Mouse (Mus musculus): ENCODE data around the gene Insig2. TPM values are rescaled to one million over a fixed set of nuclear protein-coding genes. Genes with fewer than 3 reads are reported as not detected.

Insig2 gene
- total and polyA plus RNA-seq, 3 experiments, result 42.5 to 69.5 (median 55.0) TPM

DNA sequence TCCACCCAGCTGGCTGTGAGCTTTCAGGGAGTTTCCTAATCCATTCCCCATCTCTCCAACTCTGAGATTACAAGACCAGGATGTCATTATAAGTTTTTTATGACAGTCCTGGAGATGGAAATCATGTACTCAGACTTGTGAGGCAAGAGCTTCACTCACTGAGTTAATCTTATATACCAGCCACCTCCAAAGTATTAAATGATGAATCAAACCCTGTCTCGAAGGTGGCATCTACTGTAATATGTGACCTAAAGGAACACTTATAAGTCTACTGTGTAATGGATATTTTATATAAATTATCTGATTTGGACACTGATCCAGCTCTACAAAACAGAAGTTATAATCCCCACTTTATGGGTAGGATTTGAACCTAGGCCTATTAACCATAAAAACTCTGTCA is 40.3 kb upstream of the Insig2 start:
- no peak overlapping the region for H3K4me3 ChIP-seq
- WGBS, result 83% methylated on average over 1 of the region's 1 CpGs
- DNase-seq, result no peak
- no peaks in the 10 kb centered on the region for H3K4me1 ChIP-seq (ENCODE audit: control insufficient read depth, insufficient read depth, low read length)
- no peak overlapping the region for H3K9ac ChIP-seq (ENCODE audit: low read depth, low read length)
- H3K27ac ChIP-seq, result no peak overlapping the region
- no peak for TF ChIP-seq EP300 (IDR thresholded peaks at IDR 0.05; ENCODE audit: insufficient read depth, low read depth, low read length)
- no peak for TF ChIP-seq CTCF (IDR thresholded peaks at IDR 0.05)
- no peak for TF ChIP-seq POLR2A (IDR thresholded peaks at IDR 0.05; ENCODE audit: insufficient read depth, low read depth, low read length)
- H3K36me3 ChIP-seq (ENCODE audit: control insufficient read depth, insufficient read depth, low read length), result no peaks in the 10 kb centered on the region
- H3K79me2 ChIP-seq (replicated peaks; ENCODE audit: control insufficient read depth, insufficient read depth, low read length), result no peaks in the 10 kb centered on the region
- H3K27me3 ChIP-seq (ENCODE audit: control insufficient read depth, insufficient read depth, low read length), result no peaks in the 10 kb centered on the region
- intact Hi-C loops (cut with DNase I), result no loop called here

DNA sequence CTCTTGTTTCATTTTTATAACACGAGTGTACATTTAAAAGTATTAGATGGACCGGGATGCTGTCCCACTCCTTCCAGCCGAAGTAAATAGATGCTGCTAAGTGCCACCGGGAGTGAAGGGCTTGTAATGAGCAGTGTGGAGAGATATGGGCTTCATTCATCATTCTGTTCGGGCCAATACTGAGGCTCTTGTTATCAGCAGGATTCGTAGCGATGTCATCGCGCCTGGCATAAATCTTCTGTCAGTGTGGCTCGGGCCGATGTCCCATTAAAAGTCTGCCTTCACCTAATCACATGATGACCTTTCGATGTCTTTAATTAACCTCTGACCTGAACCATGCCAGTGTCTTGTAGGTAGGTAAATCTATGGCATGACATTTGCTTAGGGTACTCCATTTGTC is 39.1 kb upstream of the Insig2 start:
- Histone ChIP-seq H3K9ac (ENCODE audit: low read depth, low read length) (no peak overlapping the region), H3K79me2 (replicated peaks; ENCODE audit: control insufficient read depth, insufficient read depth, low read length) (no peaks in the 10 kb centered on the region), H3K27me3 (ENCODE audit: control insufficient read depth, insufficient read depth, low read length) (no peaks in the 10 kb centered on the region), H3K4me3 (no peak overlapping the region), H3K4me1 (ENCODE audit: control insufficient read depth, insufficient read depth, low read length) (no peaks in the 10 kb centered on the region), H3K36me3 (ENCODE audit: control insufficient read depth, insufficient read depth, low read length) (no peaks in the 10 kb centered on the region), H3K27ac (no peak overlapping the region)
- intact Hi-C loops (cut with DNase I), result no loop called here
- no peak for DNase-seq
- 39% methylated on average over 12 of the region's 12 CpGs for WGBS
- TF ChIP-seq EP300 (IDR thresholded peaks at IDR 0.05; ENCODE audit: insufficient read depth, low read depth, low read length) (no peak), POLR2A (IDR thresholded peaks at IDR 0.05; ENCODE audit: insufficient read depth, low read depth, low read length) (no peak), CTCF (IDR thresholded peaks at IDR 0.05) (no peak)

DNA sequence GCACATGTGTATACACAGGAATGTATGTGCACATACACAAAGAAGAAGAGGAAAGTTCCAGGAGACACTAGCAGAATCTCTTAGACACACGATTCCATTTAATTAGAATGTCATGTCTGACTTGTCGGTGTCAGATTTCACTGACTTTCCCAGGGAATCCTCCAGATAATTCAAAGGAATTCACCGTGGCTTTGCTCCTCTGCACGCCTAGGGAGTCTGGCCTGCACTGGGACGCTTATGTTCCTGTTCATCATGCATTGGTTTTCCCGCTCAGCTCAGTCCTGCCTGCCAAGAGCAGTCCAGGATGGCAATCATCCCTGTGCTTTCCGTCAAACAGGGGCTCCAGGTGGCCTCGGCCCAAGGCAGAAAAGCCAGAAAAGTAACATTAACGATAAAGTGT is 34.9 kb upstream of the Insig2 start:
- Histone ChIP-seq H3K27ac (no peak overlapping the region), H3K9ac (ENCODE audit: low read depth, low read length) (no peak overlapping the region), H3K36me3 (ENCODE audit: control insufficient read depth, insufficient read depth, low read length) (no peaks in the 10 kb centered on the region), H3K4me1 (ENCODE audit: control insufficient read depth, insufficient read depth, low read length) (no peaks in the 10 kb centered on the region), H3K27me3 (ENCODE audit: control insufficient read depth, insufficient read depth, low read length) (no peaks in the 10 kb centered on the region; the same call in 1 of the 2 replicates), H3K4me3 (no peak overlapping the region), H3K79me2 (replicated peaks; ENCODE audit: control insufficient read depth, insufficient read depth, low read length) (no peaks in the 10 kb centered on the region)
- TF ChIP-seq EP300 (IDR thresholded peaks at IDR 0.05; ENCODE audit: insufficient read depth, low read depth, low read length), result no peak
- no peak for TF ChIP-seq CTCF (IDR thresholded peaks at IDR 0.05)
- TF ChIP-seq POLR2A (IDR thresholded peaks at IDR 0.05; ENCODE audit: insufficient read depth, low read depth, low read length), result no peak
- 51% methylated on average over 9 of the region's 9 CpGs for WGBS
- DNase-seq, result no peak
- intact Hi-C loops (cut with DNase I), result no loop called here

DNA sequence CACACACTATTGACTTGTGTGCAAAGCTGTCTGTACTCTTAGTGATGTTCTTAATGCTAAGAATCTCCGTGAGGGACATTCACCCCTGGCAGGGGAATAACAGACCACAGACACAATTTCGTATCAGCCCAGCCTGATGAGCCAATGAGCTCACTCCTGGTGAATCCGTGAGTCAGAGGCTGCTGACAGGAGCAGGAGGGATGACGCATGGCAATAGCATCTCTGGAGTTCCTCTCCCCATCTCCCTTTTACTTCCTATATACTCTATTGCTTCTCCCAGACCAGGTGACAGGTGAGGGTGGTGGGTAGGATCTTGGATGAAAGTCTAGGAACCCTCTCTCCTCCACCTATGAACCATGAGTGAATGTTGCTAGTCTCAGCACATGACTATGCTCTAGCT is 28.2 kb upstream of the Insig2 start:
- Histone ChIP-seq H3K4me3 (no peak overlapping the region), H3K27me3 (ENCODE audit: control insufficient read depth, insufficient read depth, low read length) (peaks cover 1% of the 10 kb centered on the region; the same call in 1 of the 2 replicates), H3K79me2 (replicated peaks; ENCODE audit: control insufficient read depth, insufficient read depth, low read length) (no peaks in the 10 kb centered on the region), H3K4me1 (ENCODE audit: control insufficient read depth, insufficient read depth, low read length) (no peaks in the 10 kb centered on the region), H3K27ac (no peak overlapping the region), H3K36me3 (ENCODE audit: control insufficient read depth, insufficient read depth, low read length) (no peaks in the 10 kb centered on the region), H3K9ac (ENCODE audit: low read depth, low read length) (no peak overlapping the region)
- no peak for TF ChIP-seq EP300 (IDR thresholded peaks at IDR 0.05; ENCODE audit: insufficient read depth, low read depth, low read length)
- 28% methylated on average over 4 of the region's 4 CpGs for WGBS
- intact Hi-C loops (cut with DNase I), result no loop called here
- no peak for DNase-seq

DNA sequence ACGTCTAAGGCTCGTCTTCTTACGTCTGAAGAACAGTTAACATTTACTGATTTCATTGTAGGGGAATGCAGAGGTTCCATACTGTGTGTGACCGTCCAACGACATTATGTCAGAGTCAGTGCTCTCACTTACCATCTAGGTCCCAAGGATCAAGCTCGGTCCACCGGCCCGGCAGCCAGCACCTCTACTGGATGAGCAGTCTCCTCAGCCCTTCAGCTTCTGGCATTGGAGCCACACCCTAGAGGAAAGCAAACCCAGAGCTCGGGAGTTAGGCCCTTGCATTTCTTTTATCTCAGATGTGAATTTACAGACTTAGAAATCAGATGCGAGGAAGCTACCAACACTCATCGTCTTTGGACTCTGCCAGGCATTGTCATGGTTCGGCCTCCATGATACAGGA is 27.3 kb upstream of the Insig2 start:
- H3K4me3 ChIP-seq, result no peak overlapping the region

DNA sequence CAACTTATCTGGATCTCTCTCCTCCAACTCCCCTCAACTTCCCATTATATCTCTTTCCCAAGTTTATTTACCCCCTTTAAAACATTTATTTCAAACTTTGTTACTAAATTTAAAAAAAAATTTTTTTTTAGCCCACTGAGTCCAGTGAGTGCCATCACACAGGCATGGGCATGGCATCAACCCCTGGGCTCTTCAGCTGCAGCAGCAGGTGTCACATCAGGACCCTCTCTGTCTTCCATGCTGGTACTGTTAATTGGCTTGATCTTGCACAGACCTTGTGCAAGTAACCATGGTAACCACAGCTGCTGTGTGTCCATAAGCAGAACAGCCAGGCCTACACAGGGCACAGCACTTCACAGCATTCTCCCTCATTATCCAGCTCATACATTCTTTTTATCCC is 21.4 kb upstream of the Insig2 start:
- Histone ChIP-seq H3K36me3 (ENCODE audit: control insufficient read depth, insufficient read depth, low read length) (no peaks in the 10 kb centered on the region), H3K4me3 (no peak overlapping the region), H3K27me3 (ENCODE audit: control insufficient read depth, insufficient read depth, low read length) (no peaks in the 10 kb centered on the region), H3K9ac (ENCODE audit: low read depth, low read length) (no peak overlapping the region), H3K79me2 (replicated peaks; ENCODE audit: control insufficient read depth, insufficient read depth, low read length) (no peaks in the 10 kb centered on the region), H3K4me1 (ENCODE audit: control insufficient read depth, insufficient read depth, low read length) (no peaks in the 10 kb centered on the region), H3K27ac (no peak overlapping the region)
- intact Hi-C loops (cut with DNase I), result no loop called here
- no peak for DNase-seq
- TF ChIP-seq POLR2A (IDR thresholded peaks at IDR 0.05; ENCODE audit: insufficient read depth, low read depth, low read length), result no peak
- no peak for TF ChIP-seq CTCF (IDR thresholded peaks at IDR 0.05)
- no peak for TF ChIP-seq EP300 (IDR thresholded peaks at IDR 0.05; ENCODE audit: insufficient read depth, low read depth, low read length)

More for the DNA sequence above, 27.3 kb upstream of the Insig2 start:
- WGBS, result 76% methylated on average over 12 of the region's 12 CpGs
- Histone ChIP-seq H3K36me3 (ENCODE audit: control insufficient read depth, insufficient read depth, low read length) (no peaks in the 10 kb centered on the region), H3K27ac (no peak overlapping the region), H3K9ac (ENCODE audit: low read depth, low read length) (no peak overlapping the region), H3K4me1 (ENCODE audit: control insufficient read depth, insufficient read depth, low read length) (no peaks in the 10 kb centered on the region), H3K27me3 (ENCODE audit: control insufficient read depth, insufficient read depth, low read length) (peaks cover 1% of the 10 kb centered on the region; the same call in 1 of the 2 replicates), H3K79me2 (replicated peaks; ENCODE audit: control insufficient read depth, insufficient read depth, low read length) (no peaks in the 10 kb centered on the region)
- DNase-seq, result no peak
- TF ChIP-seq CTCF (IDR thresholded peaks at IDR 0.05) (no peak), POLR2A (IDR thresholded peaks at IDR 0.05; ENCODE audit: insufficient read depth, low read depth, low read length) (no peak), EP300 (IDR thresholded peaks at IDR 0.05; ENCODE audit: insufficient read depth, low read depth, low read length) (no peak)
- intact Hi-C loops (cut with DNase I), result no loop called here
